Mouse (Mus musculus) embryonic facial prominence, embryonic 11.5 days (tissue): ENCODE measurements at regions not wholly inside any gene's neighbourhood (a gene's known extent, or its start where the extent isn't known, plus 50 kb on each side); places are given as distances from the start of the nearest gene placed in this dataset.

Experiments
- ATAC-seq: fragments of 200-750 bp; cut with Nextera tagmentation; replicated peaks from 2 replicates; pipeline ENCODE4 v1.8.0; 2017; ENCODE audit warnings: low read depth; ENCODE audit not compliant: insufficient number of reproducible peaks, low FRiP score, low TSS enrichment
- DNase-seq: peaks from one replicate; pipeline ENCODE4 v3.0.0-alpha.2; 2015; ENCODE audit warnings: low spot score
- H3K27ac ChIP-seq: fragments of 300-500 bp; sonication (generic); replicated peaks from 2 replicates; pipeline ENCODE4 v1.5.1; 2014; ENCODE audit warnings: mild to moderate bottlenecking, low read depth, low read length, control low read depth
- H3K27me3 ChIP-seq: fragments of 300-500 bp; sonication (generic); 2 replicates; pipeline ENCODE4 v1.6.1; 2014; ENCODE audit warnings: mild to moderate bottlenecking, low read length, moderate library complexity, mixed read lengths; ENCODE audit not compliant: control insufficient read depth, insufficient read depth
- H3K36me3 ChIP-seq: fragments of 300-500 bp; sonication (generic); replicated peaks from 2 replicates; pipeline ENCODE4 v1.6.1; 2014; ENCODE audit warnings: low read depth, mild to moderate bottlenecking, low read length, moderate library complexity, mixed read lengths; ENCODE audit not compliant: control insufficient read depth, insufficient read depth
- H3K4me1 ChIP-seq: fragments of 300-500 bp; sonication (generic); 2 replicates; pipeline ENCODE4 v1.6.1; 2014; ENCODE audit warnings: low read length, mixed read lengths; ENCODE audit not compliant: control insufficient read depth, insufficient read depth
- H3K4me2 ChIP-seq: fragments of 300-500 bp; sonication (generic); 2 replicates; pipeline ENCODE4 v1.6.1; 2014; ENCODE audit warnings: low read depth, mild to moderate bottlenecking, control low read depth, low read length, moderate library complexity
- H3K4me3 ChIP-seq: fragments of 300-500 bp; sonication (generic); 2 replicates; pipeline ENCODE4 v1.5.1; 2014; ENCODE audit warnings: low read depth, low read length, control low read depth
- H3K9ac ChIP-seq: fragments of 300-500 bp; sonication (generic); replicated peaks from 2 replicates; pipeline ENCODE4 v1.6.1; 2014; ENCODE audit warnings: mild to moderate bottlenecking, control low read depth, low read length
- H3K9me3 ChIP-seq: fragments of 300-500 bp; sonication (generic); replicated peaks from 2 replicates; pipeline ENCODE4 v1.6.1; 2016; ENCODE audit warnings: mild to moderate bottlenecking, low read length, inconsistent platforms, mixed read lengths; ENCODE audit not compliant: control insufficient read depth
- WGBS: fragments of 180-500 bp; shearing (Covaris S2); extraction: QIAGEN DNeasy Blood & Tissue Kit; methylation state at CpG from one replicate; pipeline ENCODE4 v1.1.7; 2014; 5-methylcytosine and 5-hydroxymethylcytosine counted together

- Histone ChIP-seq H3K27ac (no peak overlapping the region), H3K4me2 (no peak overlapping the region), H3K27me3 (no peaks in the 10 kb centered on the region), H3K9me3 (no peaks in the 10 kb centered on the region), H3K36me3 (no peaks in the 10 kb centered on the region), H3K9ac (no peak overlapping the region), H3K4me3 (no peak overlapping the region), H3K4me1 (no peaks in the 10 kb centered on the region)
- no peak for ATAC-seq
- WGBS = 86% methylated on average over 2 of the region's 2 CpGs
- no peak for DNase-seq
Observed at GRCm38 (mm10) chr16:77892731-77893130, 290.8 kb upstream of the Gm11146 start.

DNA sequence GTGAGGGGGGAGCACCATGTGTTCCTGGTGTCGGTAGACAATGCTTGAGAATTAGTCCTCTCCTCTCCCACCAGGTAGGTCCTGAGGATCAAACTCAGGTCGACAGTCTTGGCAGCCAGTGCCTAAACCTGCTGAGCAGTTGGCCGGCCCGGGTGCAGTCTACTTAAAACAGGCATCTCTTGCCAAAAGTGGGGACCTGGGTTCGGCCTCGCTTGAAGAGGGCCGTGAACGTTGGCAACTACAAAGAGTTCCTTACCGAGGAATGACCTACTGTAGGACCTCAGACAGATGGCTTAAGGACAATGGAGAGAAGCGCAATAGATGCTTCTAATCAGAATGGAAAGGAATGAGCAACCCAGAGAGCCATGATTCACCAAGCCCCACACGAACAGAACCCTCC is 287.5 kb upstream of the Gm11146 start:
- DNase-seq = no peak
- Histone ChIP-seq H3K4me2 (no peak overlapping the region), H3K36me3 (no peaks in the 10 kb centered on the region), H3K9me3 (no peaks in the 10 kb centered on the region), H3K27ac (no peak overlapping the region), H3K4me3 (no peak overlapping the region), H3K27me3 (no peaks in the 10 kb centered on the region), H3K9ac (no peak overlapping the region), H3K4me1 (no peaks in the 10 kb centered on the region)
- WGBS = 92% methylated on average over 11 of the region's 11 CpGs
- no peak for ATAC-seq

- H3K36me3 ChIP-seq = no peaks in the 10 kb centered on the region
- H3K27ac ChIP-seq = no peak overlapping the region
- H3K9me3 ChIP-seq = no peaks in the 10 kb centered on the region
- no peaks in the 10 kb centered on the region for H3K27me3 ChIP-seq
- no peak overlapping the region for H3K4me2 ChIP-seq
- H3K9ac ChIP-seq = no peak overlapping the region
- no peak for ATAC-seq
- no peaks in the 10 kb centered on the region for H3K4me1 ChIP-seq
- 45% methylated on average over 15 of the region's 15 CpGs for WGBS
- DNase-seq = peak; percentile 59
- no peak overlapping the region for H3K4me3 ChIP-seq
Observed at GRCm38 (mm10) chr16:77885060-77885679, 283.3 kb upstream of the Gm11146 start.

DNA sequence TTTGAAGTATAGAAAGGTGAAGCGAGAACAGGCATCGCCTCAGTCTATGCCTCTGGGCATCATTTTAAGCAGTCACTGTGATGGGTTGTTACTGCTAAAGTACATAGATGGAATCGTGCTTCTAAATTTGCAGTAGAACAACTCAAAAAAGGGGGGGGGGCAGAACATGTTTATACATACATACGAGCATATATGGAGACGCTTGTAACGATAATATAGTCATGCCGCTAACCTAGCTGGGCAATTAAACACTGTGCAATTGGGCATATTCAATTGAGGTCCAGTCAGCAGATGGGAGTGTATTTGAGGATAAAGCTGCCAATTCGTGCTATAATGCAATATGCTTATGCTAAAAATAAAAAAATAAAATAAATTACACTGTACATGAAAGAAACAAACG is 282.6 kb upstream of the Gm11146 start:
- DNase-seq (no peak), ATAC-seq (no peak)
- Histone ChIP-seq H3K9ac (no peak overlapping the region), H3K9me3 (no peaks in the 10 kb centered on the region), H3K4me2 (no peak overlapping the region), H3K27ac (no peak overlapping the region), H3K4me1 (no peaks in the 10 kb centered on the region), H3K27me3 (no peaks in the 10 kb centered on the region), H3K4me3 (no peak overlapping the region), H3K36me3 (no peaks in the 10 kb centered on the region)
- WGBS = 94% methylated on average over 9 of the region's 9 CpGs

GRCm38 (mm10) chr16:77877006-77877405 is 275.1 kb upstream of the Gm11146 start:
- ATAC-seq (no peak), DNase-seq (no peak)
- Histone ChIP-seq H3K4me2 (no peak overlapping the region), H3K27ac (no peak overlapping the region), H3K36me3 (no peaks in the 10 kb centered on the region), H3K9ac (no peak overlapping the region), H3K4me1 (no peaks in the 10 kb centered on the region), H3K9me3 (no peaks in the 10 kb centered on the region), H3K4me3 (no peak overlapping the region), H3K27me3 (no peaks in the 10 kb centered on the region)
- WGBS = 87% methylated on average over 1 of the region's 1 CpGs

DNA sequence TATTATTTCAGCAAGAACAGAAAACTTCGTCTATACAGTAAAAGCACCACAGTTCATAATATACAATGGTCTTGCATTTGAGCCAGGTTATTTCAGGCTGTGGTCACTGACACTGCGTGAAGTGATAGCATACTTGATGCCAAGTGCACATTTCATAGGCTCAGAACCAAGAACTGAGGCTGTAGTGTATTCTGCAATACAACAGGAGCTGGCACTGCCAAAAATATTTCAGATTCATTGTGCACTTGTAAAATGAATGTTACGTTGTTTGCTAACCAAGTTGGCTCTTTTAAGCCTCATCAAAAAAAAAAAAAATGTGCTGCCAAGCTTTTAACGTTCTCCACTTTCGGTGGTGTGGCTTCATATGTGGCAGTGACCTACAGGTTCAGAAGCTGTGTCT is 261.4 kb upstream of the Gm11146 start:
- Histone ChIP-seq H3K4me1 (no peaks in the 10 kb centered on the region), H3K4me2 (no peak overlapping the region), H3K4me3 (no peak overlapping the region), H3K36me3 (no peaks in the 10 kb centered on the region), H3K9ac (no peak overlapping the region), H3K27ac (no peak overlapping the region), H3K27me3 (no peaks in the 10 kb centered on the region), H3K9me3 (no peaks in the 10 kb centered on the region)
- DNase-seq = no peak
- WGBS = 84% methylated on average over 5 of the region's 5 CpGs
- no peak for ATAC-seq

DNA sequence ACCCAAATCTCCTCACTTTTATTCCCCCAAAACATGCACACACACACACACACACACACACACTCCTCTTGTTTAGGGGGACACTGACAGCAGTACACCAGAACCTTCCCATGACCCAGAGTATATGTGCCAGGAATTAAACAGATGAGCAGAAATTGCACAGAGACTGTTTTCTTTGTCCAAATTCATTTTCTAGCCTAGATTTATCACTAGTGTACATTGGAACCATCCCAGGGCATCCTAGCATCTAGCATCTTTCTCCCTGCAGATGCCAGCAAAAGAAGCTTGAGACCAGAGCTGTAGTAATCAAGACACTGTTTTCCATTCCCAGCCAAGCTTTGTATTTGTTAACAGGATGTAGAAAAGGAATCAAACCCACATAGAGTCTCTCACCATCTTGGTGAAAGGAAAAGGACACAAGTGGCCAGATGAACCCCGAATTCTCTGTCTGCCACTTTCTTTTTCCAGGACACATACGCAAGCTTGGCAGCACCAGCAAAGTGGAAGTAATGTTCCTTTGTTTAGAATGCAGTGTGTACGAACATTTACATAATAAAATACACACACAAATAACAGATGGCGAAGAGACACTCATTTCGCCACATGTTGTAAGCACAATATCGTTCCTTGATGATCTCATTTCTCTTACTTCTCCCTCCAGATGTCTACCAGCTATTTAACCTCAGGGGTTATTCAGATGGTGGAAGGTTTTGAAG is 250.3 kb upstream of the Gm11146 start:
- Histone ChIP-seq H3K4me3 (no peak overlapping the region), H3K27me3 (no peaks in the 10 kb centered on the region), H3K9ac (no peak overlapping the region), H3K36me3 (no peaks in the 10 kb centered on the region), H3K4me1 (no peaks in the 10 kb centered on the region), H3K4me2 (no peak overlapping the region), H3K27ac (no peak overlapping the region), H3K9me3 (no peaks in the 10 kb centered on the region)
- ATAC-seq (no peak), DNase-seq (no peak)
- WGBS = 77% methylated on average over 6 of the region's 6 CpGs

DNA sequence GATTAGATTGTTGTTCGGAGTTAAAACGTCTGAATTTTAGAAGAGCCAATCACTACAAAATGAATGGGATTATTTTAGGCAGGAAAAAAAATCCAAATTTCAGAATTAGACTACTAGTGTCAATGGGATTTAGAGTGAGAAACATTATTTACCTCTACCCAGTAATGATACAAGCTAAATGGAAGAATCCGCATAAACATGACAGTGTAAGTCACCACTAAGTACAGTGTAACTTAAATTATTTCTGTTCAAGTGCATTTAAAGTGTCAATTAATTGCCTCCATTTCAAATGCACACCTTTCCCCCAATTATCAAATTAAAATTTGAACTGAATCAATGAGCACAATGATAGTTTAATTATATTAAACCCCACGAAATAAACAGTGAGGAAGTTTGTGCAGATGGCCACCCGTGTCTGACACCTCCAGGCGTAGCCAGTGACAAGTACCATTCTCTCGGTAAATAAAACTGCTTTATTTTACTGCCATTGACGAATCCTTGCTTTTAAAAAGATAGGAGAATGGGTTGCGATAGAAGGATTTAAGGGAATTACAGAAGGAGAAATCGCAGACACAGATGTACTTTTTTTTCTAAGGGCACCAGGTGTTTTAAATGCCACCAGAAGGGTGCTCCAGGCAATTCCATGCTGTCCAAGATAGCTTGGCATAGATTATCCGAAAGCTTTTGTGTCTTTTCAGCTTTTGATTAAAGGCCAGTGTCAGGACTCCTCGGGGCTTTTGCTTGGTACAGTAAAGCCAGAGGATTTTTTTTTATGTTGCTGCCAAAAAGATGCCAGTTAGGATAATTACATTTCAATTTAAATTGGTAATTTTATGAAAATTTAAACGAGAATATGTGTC is 249.5 kb upstream of the Gm11146 start:
- Histone ChIP-seq H3K9ac (no peak overlapping the region), H3K27me3 (no peaks in the 10 kb centered on the region), H3K4me2 (no peak overlapping the region), H3K4me1 (no peaks in the 10 kb centered on the region), H3K4me3 (no peak overlapping the region), H3K36me3 (no peaks in the 10 kb centered on the region), H3K9me3 (no peaks in the 10 kb centered on the region), H3K27ac (no peak overlapping the region)
- 74% methylated on average over 13 of the region's 13 CpGs for WGBS
- no peak for ATAC-seq
- no peak for DNase-seq
